Mouse (Mus musculus) spleen, adult 12 weeks (tissue): ENCODE data around the gene Rasgef1b.

Experiments
- DNase-seq: peaks from one replicate; pipeline ENCODE4 v3.0.0; 2022; ENCODE audit warnings: low spot score

Rasgef1b gene

GRCm38 (mm10) chr5:99451416-99451815 is 277.4 kb downstream of the Rasgef1b start:
- DNase-seq, result no peak

DNA sequence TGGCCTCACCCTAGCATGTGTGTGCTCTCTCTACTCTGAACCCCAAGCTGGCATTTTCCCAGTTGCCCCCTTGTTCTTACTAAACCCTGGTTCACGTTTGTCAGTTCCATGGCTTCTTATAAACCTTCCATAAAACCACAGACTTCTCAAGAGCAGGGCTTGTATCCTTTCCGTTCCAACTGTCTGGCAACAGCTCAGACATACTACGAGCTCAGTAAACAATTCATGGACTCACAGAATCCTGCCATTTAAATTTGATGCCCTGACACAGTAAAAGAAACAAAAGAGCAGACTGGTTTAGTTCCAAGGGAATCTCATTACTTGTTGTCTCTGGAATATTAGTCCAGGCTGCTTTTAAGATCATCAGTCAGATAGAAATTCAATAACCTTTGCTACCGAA is 277.9 kb downstream of the Rasgef1b start:
- DNase-seq, result no peak

DNA sequence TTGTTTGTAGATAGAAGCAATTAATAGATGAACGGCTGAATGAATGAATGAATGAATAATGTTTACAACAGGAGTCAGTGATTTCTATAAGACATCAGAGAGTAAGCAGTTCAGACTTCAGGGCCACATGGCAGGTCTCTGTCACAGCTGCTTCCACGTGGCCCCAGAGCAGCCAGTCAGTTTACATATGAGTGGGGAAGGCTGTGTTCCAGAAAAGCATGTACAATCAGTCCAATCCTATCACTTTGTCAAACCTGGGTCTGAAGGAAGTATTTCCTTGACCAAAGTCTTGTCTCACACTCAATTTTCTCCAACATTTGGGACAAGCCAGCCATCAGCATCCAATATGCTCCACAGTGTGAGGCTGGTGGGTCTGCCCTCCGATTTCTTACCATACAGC is 278.4 kb downstream of the Rasgef1b start:
- DNase-seq, result no peak

- no peak for DNase-seq
Measured at GRCm38 (mm10) chr5:99447481-99447880, 281.4 kb downstream of the Rasgef1b start.

- no peak for DNase-seq
Measured at GRCm38 (mm10) chr5:99445242-99445641, 283.6 kb downstream of the Rasgef1b start.

DNA sequence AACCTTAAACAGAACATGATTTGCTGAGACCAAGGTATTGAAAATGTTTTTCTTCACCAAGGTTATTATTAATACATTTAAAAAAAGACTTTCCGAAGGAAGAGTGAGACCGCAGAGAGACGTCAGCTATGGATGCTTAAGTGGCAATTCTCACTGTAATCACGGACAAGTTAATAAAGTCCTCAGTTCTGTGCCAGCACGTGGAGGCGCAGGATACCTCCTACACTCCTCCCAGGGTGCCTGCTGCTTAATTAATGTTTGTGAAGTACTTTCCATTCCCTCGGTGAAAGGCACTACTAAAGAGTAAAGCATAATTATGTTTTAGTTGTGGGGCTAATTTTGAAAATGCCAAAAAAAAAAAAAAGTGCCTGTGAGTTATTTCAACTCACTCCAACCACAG is 284.1 kb downstream of the Rasgef1b start:
- no peak for DNase-seq

GRCm38 (mm10) chr5:99440109-99440508 is 288.8 kb downstream of the Rasgef1b start:
- no peak for DNase-seq

DNA sequence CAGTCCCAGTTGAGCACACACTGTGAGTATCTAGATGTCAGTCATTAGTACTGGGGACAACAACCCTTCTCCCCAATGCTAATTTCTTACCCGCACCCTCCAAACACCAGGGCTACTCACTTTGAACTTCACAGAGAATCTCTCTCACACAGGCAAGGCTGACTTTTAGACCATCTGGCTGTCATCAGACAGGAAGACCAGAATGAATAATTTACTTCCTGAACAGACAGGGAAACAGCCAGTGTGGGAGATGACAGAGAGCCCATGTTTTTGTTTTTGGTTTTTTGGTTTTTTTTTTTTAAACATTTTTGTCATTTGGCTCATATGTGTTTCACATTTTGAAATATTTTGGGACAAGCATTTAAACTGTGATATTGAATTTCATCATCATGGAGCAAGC is 290.3 kb downstream of the Rasgef1b start:
- DNase-seq, result no peak

- DNase-seq, result no peak
Measured at GRCm38 (mm10) chr5:99434226-99434625, 294.6 kb downstream of the Rasgef1b start.

- no peak for DNase-seq
Measured at GRCm38 (mm10) chr5:99432471-99432870, 296.4 kb downstream of the Rasgef1b start.

DNA sequence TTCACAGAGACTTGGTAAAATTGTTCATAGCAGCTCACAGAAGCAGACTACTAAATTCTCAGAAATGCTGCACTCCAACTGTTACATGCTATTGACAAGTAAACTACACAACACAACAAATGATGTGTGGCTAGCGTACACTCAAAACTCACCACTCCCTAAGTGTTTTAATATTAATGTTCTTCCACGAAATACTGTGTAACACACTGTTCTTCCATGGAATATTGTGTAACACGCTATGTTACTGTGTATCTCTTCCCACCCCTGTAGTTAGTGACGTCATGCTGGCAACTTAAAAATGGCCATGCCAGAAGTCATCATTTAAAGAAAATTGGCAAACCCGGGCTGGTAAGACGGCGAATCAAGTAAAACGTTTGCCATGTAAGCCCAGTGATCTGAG is 299.6 kb downstream of the Rasgef1b start:
- DNase-seq, result no peak

DNA sequence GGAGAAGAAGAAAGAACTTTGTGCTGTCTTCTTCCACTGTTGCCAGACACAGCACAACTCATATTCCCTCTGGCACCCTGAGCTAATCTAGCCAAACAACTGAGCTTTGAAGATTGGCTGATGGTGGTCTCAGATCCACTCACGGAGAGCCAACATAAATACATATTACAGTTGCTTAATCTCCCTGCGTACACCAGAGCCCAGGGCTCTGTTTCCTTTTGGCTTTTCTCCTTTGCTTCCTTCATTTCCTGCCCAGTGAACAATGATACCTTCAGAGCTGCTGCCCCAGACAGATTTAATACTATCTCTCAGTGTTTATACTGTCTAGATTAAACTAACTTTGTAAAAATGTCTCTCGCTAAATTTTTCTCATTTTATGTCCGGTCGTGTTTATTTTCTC is 300.2 kb downstream of the Rasgef1b start:
- no peak for DNase-seq

GRCm38 (mm10) chr5:99423271-99423670 is 305.6 kb downstream of the Rasgef1b start:
- DNase-seq, result no peak

DNA sequence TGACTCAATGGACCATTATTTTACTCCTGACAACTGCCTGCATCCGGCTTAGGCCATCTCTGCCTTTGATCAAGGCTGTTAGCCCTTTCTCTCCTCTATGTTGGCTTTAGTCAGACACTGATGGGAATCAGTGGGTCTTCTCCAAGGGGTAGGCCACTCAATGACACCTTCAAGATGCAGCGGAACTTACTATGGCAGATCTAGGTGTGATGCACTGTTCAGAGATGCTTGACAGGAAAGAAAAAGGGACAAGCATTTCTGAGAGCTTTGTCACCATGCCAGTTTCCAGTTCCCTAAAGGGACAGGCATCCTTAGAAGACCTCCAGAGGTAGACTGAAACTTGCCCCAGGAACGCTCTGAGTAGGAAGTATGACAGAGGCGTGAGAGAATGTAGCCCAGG is 306.0 kb downstream of the Rasgef1b start:
- no peak for DNase-seq

DNA sequence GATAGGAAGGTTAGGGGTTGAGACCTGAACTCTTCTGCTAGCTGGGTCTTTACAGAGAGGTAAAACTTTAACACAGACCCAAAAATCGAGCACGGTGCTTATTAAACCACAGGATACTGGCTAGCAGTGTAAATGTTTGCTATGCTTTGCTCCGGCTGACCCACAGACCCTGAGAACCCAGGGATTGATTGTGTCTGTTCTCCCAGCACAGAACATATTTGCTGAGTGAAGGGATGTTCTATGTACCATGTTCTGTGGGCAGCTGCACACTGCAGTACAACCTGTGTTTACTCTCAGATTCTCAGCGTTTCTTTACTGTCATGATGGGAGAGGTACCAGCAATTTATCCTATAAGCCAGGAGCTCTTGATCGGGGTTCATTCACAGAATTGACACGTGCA is 306.8 kb downstream of the Rasgef1b start:
- DNase-seq, result no peak

DNA sequence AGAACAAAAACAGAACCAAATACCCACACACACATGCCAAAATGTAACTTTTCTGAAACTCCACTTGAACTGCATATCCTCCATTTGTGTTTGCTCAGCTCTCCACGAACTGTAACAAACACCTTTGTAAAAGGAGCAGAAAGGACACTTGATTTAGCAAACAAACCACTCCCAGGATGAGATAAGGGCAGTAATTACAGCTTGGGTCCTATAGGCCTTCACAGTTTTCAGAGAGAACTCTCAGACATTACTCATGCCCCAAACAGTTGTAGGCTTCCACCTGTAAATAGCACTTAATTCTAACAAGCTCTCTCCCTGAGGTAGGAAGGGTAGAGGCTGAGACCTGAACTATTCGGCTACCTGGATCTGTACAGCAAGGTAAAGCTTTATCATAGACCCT is 309.0 kb downstream of the Rasgef1b start:
- no peak for DNase-seq

DNA sequence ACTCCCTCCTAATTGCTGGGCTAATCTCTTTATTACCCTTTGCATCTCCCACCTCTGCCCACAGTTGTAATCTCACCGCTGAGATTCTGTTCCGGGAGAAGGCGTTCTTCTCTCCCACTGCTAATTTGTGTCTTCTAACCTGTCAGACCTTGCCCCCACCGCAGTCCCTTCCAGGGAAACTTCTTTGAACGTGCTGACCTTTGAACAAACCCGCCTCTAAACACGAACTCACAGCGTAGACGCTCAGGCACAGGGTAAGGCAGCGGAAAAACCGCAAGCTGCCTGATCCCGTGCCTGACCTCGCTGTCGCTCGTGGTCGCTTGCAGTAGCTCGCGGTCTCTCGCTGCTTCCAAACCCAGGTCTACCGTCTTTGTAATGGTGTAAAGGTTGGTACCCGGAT is 312.0 kb downstream of the Rasgef1b start:
- no peak for DNase-seq

GRCm38 (mm10) chr5:99415676-99416075 is 313.2 kb downstream of the Rasgef1b start:
- DNase-seq, result no peak

GRCm38 (mm10) chr5:99415049-99415448 is 313.8 kb downstream of the Rasgef1b start:
- no peak for DNase-seq

- peak; percentile 3 for DNase-seq
Measured at GRCm38 (mm10) chr5:99414293-99414692, 314.6 kb downstream of the Rasgef1b start.

DNA sequence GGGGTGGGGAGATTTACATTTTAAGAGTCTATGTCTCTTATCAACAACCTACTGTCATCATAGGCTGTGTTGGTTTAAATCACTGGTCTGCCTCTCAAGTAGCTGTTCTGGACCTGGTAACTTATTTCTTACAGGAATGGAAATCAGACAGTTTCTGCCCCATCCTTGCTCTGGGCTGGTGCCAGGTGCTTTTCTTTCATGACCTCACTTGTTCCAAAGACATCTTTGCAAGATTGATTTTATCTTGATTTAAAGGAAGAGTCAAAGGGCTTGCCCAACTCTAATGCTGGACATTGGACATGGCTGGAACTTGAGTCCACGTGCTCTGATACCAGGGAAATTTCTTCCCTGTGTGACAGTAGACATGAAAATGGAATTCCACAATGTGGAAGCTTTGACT is 315.0 kb downstream of the Rasgef1b start:
- no peak for DNase-seq

DNA sequence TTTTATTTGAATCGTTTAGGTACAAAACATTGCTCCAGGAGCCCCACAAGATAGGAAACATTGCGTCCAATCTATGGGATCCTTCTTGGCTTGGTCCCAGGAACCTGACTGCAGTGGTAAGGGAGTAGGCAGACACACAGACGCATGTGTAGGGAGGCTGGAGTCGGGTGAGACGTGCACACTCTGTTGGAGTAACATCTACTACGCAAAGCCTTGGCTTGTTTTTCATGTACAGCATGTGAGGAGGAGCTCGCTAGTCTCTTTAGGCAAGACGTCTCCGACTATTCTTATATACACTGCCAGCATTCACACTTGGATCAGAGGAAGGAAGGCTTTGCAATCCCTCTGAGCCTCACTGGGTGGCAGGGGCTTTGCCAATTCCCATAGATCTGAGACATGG is 315.5 kb downstream of the Rasgef1b start:
- DNase-seq, result no peak

DNA sequence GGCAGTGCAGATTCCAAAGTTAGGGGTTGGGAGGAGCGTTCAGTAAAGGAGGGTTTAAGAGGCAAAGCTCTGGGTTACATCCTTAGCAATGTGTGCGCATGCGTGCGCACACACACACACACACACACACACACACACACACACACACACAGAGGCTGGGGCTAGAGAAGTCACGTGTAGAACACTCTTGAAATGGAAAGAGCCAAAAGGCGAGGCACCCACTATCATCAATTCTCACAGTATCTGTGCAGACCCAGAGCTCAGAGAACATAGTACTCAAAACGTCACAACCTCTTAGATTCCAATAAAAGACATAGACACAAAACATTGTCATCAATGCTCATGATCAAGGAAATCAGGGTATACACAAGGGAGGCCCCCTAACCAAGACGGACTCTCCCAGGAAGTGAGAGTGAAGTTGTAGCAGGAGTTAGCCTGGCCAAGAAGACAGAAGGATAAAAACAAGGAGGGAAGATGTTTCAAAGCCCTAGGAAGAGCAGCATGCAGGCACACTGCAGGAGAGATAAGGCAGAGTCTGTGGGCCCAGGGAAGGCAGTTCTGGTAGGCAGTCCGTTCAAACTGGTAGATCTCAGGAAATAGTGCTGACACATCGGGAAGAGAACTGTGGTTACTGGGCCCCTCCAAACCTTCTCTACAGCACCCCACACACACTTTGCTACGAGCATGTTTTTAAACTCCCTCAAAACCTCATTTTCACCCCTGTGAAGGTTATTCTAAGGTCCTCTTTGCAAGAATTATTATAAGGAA is 324.3 kb downstream of the Rasgef1b start:
- no peak for DNase-seq

- no peak for DNase-seq
Measured at GRCm38 (mm10) chr5:99403325-99403724, 325.5 kb downstream of the Rasgef1b start.
